Mouse (Mus musculus) MN1 (cell line): ENCODE measurements around the gene AI464131.
A peak's percentile ranks its signal among the peaks of the same experiment; 100 is the strongest.
"Not testable (repeated sequence)": the region's sequence is repeated elsewhere in the genome, so short reads cannot be mapped to it uniquely, and the experiment has no call there.

Experiments used
- DNase-seq: peaks from one replicate; pipeline ENCODE4 v3.0.0-alpha.2; 2016; ENCODE audit warnings: low spot score

The AI464131 gene

DNA sequence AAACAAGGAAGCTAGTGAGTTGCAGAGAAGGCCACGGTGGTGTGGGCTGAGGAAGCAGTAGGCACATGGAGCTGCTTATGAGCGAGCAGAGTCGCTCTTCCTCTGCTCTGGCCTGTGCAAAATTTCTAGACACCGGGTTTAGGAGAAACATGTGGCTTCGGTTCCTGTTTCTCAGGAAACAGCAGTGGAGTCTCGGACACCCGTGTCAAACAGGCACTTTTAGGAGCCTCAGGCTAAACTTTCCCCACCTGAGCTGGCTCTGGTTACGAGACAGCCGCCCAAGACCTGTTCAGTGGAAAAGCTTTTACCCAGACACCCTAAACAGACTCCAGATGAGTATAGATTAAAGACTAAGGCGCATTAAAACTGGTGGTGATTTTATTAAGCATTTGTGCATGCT, 33.7 kb downstream of the AI464131 start:
- DNase-seq = peak; percentile 46

DNA sequence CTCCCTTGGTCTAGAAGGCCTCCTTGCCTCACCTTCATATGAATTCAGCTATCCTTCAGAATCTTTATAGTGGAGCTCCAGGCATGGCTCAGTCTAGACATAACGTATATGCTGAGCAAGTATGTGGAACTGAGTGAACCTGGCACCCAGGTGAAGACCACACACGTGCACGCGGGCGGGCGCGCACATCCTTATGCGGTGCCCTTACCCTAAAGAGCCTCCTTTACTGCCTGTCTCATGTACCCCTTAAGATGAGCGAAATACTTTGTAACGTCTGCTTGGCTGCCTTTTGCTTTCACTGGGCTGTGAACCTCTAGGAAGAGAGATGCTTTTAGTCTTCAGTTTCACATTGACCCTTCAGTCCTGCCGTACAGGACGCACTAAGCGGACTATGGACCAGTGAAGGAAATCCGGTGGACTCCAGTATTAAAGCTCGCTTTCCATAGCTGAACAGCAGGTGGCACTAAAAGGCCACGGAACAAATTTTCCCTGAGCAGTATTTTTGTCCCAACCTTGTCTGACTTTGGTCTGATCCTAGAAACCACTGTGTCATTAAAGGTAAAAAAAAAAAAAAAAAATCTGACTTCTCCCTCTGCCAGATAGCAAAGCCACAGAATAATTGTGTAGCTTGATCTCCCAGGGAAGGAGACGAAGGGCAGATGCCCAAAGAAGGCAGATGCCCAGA, 34.3 kb downstream of the AI464131 start:
- peak; percentile 81 for DNase-seq

DNA sequence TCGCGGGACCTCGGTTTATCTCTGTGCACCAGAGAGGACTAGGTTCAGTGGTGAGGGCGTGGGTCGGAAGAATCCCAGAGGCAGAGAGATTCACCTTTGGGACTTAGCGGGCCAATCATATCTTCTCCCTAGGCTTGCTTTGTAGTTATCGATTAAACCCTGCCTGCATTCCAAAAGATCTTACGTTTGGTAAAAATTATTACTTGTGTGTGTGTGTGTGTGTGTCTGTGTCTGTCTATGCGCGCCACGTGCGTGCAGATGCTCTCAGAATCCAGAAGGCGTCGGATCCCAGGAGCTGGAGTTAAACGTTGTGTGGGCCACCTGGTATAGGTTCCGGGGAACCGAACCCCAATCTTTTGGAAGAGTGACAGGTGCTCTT, 37.6 kb downstream of the AI464131 start:
- no peak for DNase-seq

DNA sequence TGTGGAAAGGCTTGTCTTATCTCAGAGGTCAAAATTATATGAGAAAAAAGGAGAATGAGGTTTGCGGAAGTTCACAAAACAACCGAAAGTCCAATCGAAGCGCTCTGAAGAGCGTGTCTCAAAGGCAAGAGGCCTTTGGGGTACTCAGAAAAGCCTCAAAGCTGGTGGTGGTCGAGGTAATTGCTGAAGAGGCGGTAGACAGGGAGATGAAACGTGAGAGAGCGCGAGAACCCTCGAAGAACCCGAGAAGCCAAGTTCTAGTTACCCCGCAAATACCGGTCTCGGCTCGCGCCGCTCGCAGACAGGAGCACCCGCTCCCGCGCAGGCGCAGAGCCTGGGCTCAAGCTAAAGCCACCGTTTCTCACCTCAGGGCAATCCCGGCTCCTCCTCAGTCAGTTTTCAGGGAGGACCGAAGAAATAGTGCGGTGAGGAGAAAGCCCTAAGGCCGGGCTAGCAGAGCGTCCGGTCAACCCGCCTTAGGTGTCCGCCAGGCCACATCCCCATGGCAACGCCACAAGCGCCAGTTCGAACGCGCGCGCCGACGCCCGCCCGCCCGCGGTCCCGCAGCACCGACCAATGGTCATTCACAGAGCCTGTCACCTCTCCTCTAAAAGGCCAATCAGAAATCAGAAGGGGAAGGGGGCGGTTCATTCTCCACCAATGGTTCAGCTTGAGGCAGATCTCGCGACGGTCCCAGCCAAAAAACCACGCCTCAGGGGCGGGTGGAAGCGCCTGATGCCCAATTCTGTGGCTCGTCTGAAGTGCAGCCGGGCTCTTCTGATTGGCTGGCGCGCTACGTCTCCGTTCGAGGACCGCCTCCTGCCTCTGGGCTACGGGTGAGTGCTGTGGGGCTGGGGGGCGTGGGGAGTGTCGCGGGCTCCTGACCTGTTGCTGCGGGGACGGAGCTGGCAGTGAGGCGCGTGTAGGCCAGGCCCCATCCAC, 38.3 kb downstream of the AI464131 start, which contains the start of the genes Kif24 and Nudt2:
Gene Kif24 (minus strand): TSS at position 543 of the 942 bp plus-strand sequence.
Gene Nudt2 (plus strand): TSS at position 807 of the 942 bp plus-strand sequence.
- DNase-seq = peak; percentile 34

DNA sequence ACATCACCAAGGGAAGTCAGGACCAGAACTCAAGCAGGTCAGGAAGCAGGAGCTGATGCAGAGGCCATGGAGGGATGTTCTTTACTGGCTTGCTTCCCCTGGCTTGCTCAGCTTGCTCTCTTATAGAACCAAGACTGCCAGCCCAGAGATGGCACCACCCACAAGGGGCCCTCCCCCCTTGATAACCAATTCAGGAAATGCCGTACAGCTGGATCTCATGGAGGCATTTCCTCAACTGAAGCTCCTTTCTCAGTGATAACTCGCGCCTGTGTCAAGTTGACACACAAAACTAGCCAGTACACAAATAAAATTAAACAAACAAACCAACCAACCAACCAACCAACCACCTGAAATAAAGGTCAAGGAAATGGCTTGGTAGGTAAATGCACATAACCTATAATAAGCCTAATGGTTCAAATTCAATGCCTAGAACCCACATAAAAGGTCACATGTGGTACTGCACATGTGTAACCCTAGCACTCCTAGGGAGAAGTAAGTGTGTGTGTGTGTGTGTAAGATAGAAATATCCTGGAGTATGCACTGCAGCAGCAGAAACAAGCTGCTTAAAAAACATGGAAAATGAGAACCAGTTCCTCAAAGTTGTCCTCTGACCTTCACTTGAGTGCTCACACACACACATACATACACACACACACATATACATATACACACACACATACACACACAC, 39.7 kb downstream of the AI464131 start:
- DNase-seq = not testable (repeated sequence)

DNA sequence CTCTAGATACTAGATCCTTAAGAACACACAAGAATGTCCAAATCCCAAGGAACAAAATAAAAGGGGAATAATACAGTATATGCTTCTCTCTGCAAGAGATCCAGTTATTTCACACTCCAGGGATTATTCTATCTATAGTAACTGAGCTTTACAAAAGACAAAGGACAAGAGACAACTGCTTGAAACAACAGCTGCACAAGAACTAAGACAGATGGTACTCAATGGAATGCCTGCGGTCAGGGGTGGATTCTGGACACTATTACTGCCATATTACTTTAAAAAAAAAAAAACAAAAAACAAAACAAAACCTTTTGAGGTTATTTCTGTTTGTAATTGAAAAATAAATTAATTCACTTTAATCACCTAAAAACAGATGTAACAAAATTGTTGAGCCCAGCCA, 42.2 kb downstream of the AI464131 start:
- no peak for DNase-seq

DNA sequence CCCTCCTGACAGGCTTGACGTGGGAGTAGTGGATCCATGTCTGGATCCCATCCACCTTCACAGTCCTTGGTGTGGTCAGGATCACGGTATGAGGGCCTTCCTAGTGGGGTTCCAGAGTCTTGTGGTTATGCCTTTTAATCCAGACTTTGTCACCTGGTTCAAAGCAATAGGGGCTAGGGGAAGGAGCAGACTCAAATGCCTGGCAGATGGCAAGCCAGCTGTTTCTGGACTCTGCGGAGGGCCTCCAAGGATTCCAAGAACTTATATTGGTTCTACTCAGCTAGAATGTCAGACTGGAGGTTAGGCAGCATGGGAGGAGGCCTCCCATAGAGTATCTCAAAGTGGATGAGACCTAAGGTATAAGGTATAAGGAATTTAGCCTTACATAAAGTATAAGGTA, 55.3 kb downstream of the AI464131 start:
- no peak for DNase-seq
